Mouse (Mus musculus) heart, adult 2 months (tissue): ENCODE measurements around the gene Prkag2. TPM values are rescaled to one million over a fixed set of nuclear protein-coding genes. Genes with fewer than 3 reads are reported as not detected.
A peak's percentile ranks its signal among the peaks of the same experiment; 100 is the strongest.

Source experiments
- DNase-seq, 2 experiments: peaks; one replicate each; pipeline ENCODE4 v3.0.0; 2021
- H3K27ac ChIP-seq: fragments of 200-600 bp; 2 replicates; pipeline ENCODE4 v1.8.1; 2022
- H3K27me3 ChIP-seq: fragments of 200-500 bp; 2 replicates; pipeline ENCODE4 v1.6.1; 2012; ENCODE audit warnings: mild to moderate bottlenecking, low read length, inconsistent platforms, mixed read lengths; ENCODE audit not compliant: control insufficient read depth, insufficient read depth
- H3K36me3 ChIP-seq: fragments of 200-500 bp; 2 replicates; pipeline ENCODE4 v1.6.1; 2012; ENCODE audit warnings: low read length, inconsistent platforms; ENCODE audit not compliant: control insufficient read depth, insufficient read depth
- H3K4me1 ChIP-seq: fragments of 200-500 bp; 2 replicates; pipeline ENCODE4 v1.6.1; 2011; ENCODE audit warnings: low read length; ENCODE audit not compliant: control insufficient read depth, insufficient read depth
- H3K4me3 ChIP-seq: fragments of 200-600 bp; 2 replicates; pipeline ENCODE4 v1.8.1; 2022
- H3K79me2 ChIP-seq: fragments of 200-500 bp; replicated peaks from 2 replicates; pipeline ENCODE4 v1.6.1; 2012; ENCODE audit warnings: mild to moderate bottlenecking, inconsistent platforms, low read length, moderate library complexity, mixed read lengths; ENCODE audit not compliant: control insufficient read depth, insufficient read depth
- H3K9ac ChIP-seq: fragments of 200-500 bp; 2 replicates; pipeline ENCODE4 v1.6.1; 2012; ENCODE audit warnings: low read depth, mild to moderate bottlenecking, control low read depth, inconsistent platforms, low read length, mixed read lengths
- CTCF ChIP-seq: fragments of 200-600 bp; IDR thresholded peaks from 2 replicates; pipeline ENCODE4 v1.8.1; 2022; ENCODE audit warnings: antibody characterized with exemption, mild to moderate bottlenecking, moderate library complexity
- EP300 ChIP-seq: fragments of 200-500 bp; IDR thresholded peaks from 2 replicates; pipeline ENCODE4 v1.6.1; 2011; ENCODE audit warnings: low read depth, low read length, control low read depth; ENCODE audit not compliant: insufficient read depth
- POLR2A ChIP-seq: fragments of 200-500 bp; IDR thresholded peaks from 2 replicates; pipeline ENCODE4 v1.6.1; 2011; ENCODE audit warnings: mild to moderate bottlenecking, low read depth, low read length, control low read depth; ENCODE audit not compliant: insufficient read depth
- WGBS: fragments of 180-500 bp; shearing (Covaris S2); methylation state at CpG from one replicate; pipeline ENCODE4 v1.1.7; 2018; 5-methylcytosine and 5-hydroxymethylcytosine counted together
- intact Hi-C: fragments of 180-260 bp; cut with DNase I; formaldehyde crosslinking; loops from one replicate; pipeline ENCODE4 v1.15.1; 2025
- polyA plus RNA-seq: library from polyadenylated mRNA; depleted of rRNA; stranded (reverse); fragments of >200 nt; gene quantifications from 2 replicates; pipeline ENCODE4 v1.2.3, GENCODE M21; 2012
- total RNA-seq, 2 experiments: library from RNA; stranded (reverse); gene quantifications; 2 replicates each; pipeline ENCODE4 v1.2.3; 2021

The Prkag2 gene
- total and polyA plus RNA-seq, 3 experiments, result 23.9 to 25.9 (median 25.2) TPM

DNA sequence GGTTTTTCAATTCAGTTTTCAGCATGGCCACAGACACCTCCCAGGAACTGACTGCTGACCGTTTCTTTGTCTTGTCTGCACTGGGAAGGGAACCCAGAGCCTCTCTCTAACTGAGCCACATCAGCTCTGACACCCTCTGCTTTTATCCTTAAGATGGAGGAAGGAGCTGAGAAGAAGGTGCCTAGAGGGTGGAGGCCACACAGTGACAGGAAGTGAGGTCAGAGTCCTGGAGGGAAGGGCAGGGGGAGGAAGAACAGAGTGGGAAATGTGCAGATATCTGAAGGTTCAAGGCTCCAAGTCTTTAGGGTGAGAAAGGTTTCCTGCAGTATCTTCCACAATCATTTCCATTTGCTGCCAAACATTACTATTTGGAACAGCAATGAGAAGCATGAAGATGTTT, 205.6 kb downstream of the Prkag2 start:
- Histone ChIP-seq H3K27me3 (no peaks in the 10 kb centered on the region), H3K9ac (no peak overlapping the region), H3K4me3 (no peak overlapping the region), H3K27ac (no peak overlapping the region), H3K79me2 (no peaks in the 10 kb centered on the region), H3K36me3 (no peaks in the 10 kb centered on the region), H3K4me1 (0 out of 2 replicates have a peak, but pooled peaks cover 1% of the 10 kb centered on the region)
- 29% methylated on average over 1 of the region's 1 CpGs for WGBS
- no peak for TF ChIP-seq CTCF
- no peak for TF ChIP-seq EP300
- no peak for TF ChIP-seq POLR2A
- intact Hi-C loops, result no loop called here
- no peak for DNase-seq

DNA sequence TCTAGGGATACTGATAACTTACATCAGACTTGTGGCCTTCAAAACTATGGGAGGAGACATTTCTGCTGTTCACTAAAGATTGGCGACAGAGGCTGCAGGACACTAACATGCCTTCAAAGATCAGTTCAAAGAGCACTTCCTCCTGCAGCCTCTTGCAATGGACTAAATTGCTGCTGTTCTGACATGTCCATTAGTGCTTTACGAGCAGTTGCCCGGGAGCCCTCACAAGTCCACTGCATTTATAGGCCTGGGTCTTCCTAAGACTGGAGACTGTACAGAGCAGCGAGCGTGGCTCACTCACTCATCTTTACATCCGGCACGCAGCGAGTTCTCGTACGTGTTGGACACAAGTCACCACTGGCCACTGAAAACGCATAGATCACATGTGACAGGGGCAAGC, 208.0 kb downstream of the Prkag2 start:
- Histone ChIP-seq H3K27ac (no peak overlapping the region), H3K4me3 (no peak overlapping the region), H3K79me2 (no peaks in the 10 kb centered on the region), H3K4me1 (0 out of 2 replicates have a peak, but pooled peaks cover 1% of the 10 kb centered on the region), H3K36me3 (no peaks in the 10 kb centered on the region), H3K27me3 (no peaks in the 10 kb centered on the region), H3K9ac (no peak overlapping the region)
- intact Hi-C loops, result no loop called here
- 92% methylated on average over 11 of the region's 11 CpGs for WGBS
- no peak for DNase-seq
- no peak for TF ChIP-seq POLR2A
- TF ChIP-seq CTCF, result no peak
- TF ChIP-seq EP300, result no peak

DNA sequence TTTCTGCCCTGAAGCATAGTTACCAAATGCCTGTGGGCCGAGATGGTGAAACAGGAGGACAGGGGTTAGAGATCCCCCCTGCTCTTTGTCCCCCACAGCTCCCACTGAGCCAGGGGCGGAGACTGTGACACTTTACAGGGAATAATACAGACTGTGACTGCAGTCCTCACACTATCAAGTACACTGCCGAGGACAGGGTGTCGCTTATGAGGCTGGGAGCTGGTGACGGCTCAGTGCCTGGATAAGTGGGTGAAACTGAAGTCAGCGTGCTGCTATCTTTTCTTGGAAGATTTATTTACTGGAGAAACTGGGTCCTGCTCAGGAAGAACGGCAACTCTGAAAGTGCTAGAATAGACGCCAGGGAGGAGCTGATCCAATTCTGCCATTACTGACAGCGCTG, 210.6 kb downstream of the Prkag2 start:
- H3K79me2 ChIP-seq, result no peaks in the 10 kb centered on the region
- no peaks in the 10 kb centered on the region for H3K36me3 ChIP-seq
- intact Hi-C loops, result no loop called here
- H3K9ac ChIP-seq, result no peak overlapping the region
- H3K4me1 ChIP-seq, result 0 out of 2 replicates have a peak, but pooled peaks cover 1% of the 10 kb centered on the region
- no peak overlapping the region; the same call in 1 of the 2 replicates for H3K27ac ChIP-seq
- no peak for DNase-seq
- TF ChIP-seq EP300 (0 out of 2 replicates have a peak, but pooled peaks have one; percentile 13), CTCF (no peak)
- H3K4me3 ChIP-seq, result no peak overlapping the region
- H3K27me3 ChIP-seq, result no peaks in the 10 kb centered on the region
- 57% methylated on average over 9 of the region's 9 CpGs for WGBS

DNA sequence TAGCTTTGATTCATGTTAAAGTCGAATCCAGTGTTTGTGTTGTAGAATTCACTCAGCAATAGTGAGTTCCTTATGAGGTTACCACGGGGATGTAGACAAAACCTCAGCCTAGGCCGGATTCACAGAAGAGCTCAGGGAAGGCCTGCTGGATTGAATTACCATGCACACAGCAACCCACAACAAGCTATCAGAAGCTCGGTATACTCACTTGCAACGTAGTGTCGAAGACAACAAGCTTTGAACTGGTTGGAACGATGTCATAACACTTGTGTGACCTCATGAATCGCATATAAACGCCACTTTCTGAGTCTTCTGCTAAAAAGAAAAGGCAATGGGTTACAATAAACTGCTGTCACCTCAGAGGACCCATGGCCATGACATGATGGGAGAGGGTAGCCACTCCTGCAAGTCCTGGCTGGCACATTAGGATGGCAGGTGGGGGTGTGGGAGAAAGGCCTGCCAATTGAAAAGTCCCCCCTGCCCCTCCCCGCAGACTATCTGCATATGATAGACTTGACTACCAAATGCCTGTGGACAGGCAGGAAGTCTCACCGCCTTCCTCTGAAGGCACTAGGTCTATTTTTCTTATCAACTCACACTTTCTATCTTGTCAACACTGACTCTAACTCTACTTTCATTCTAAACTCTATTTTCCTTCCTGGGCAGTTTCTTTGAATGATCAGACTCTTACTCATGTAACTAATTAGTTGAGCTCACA, 211.4 kb downstream of the Prkag2 start:
- no peak for TF ChIP-seq EP300
- no peak for TF ChIP-seq CTCF
- TF ChIP-seq POLR2A, result no peak
- intact Hi-C loops, result no loop called here
- H3K36me3 ChIP-seq, result no peaks in the 10 kb centered on the region
- DNase-seq, result no peak
- WGBS, result 75% methylated on average over 11 of the region's 11 CpGs
- H3K27me3 ChIP-seq, result no peaks in the 10 kb centered on the region
- H3K9ac ChIP-seq, result no peak overlapping the region
- H3K4me1 ChIP-seq, result no peaks in the 10 kb centered on the region
- no peaks in the 10 kb centered on the region for H3K79me2 ChIP-seq
- H3K4me3 ChIP-seq, result no peak overlapping the region
- H3K27ac ChIP-seq, result no peak overlapping the region; the same call in 1 of the 2 replicates

DNA sequence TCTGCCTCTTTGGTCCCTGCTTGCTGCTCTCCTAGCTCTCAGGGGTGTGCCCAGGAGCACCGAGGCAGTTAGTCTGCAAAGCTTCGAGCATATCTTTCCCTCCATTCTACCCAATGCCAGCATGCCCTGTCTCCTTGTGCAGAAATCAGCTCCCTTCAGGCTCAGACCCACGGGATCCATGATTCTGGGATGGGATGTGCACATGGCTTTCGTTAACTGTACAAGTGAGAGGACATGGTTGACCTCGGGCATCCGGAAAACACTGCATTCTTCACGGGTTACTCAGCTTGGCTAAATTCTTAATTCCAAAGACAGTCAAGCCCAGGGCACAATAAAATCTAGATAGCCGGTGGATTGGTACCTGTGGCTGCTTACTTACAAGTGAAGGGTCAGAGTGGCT, 213.2 kb downstream of the Prkag2 start:
- WGBS, result 67% methylated on average over 8 of the region's 8 CpGs
- no peak overlapping the region for H3K9ac ChIP-seq
- no peaks in the 10 kb centered on the region for H3K79me2 ChIP-seq
- no peaks in the 10 kb centered on the region for H3K36me3 ChIP-seq
- TF ChIP-seq EP300 (no peak), CTCF (no peak), POLR2A (no peak)
- no peaks in the 10 kb centered on the region for H3K27me3 ChIP-seq
- no peaks in the 10 kb centered on the region for H3K4me1 ChIP-seq
- no peak overlapping the region for H3K27ac ChIP-seq
- intact Hi-C loops, result no loop called here
- DNase-seq, result no peak
- no peak overlapping the region for H3K4me3 ChIP-seq

DNA sequence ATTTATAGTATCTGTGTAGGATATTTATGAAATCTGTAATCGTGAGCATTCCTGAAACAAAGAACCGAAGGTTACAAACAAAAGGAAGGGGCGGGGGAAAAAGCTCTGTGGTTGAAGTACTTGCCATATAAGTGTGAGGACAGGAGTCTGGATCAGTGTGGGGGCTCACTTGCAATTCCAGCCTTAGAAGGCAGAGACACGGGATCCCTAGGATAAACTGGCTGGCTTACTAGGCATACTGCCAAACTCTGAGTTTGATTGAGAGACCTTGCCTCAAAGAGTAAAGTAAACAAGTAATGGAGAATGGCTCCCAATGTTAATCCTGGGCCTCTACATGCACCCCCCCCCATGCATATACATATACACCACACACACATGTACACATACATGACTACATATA, 221.7 kb downstream of the Prkag2 start:
- intact Hi-C loops, result no loop called here
- Histone ChIP-seq H3K79me2 (no peaks in the 10 kb centered on the region), H3K27me3 (no peaks in the 10 kb centered on the region), H3K9ac (no peak overlapping the region), H3K4me1 (no peaks in the 10 kb centered on the region), H3K27ac (no peak overlapping the region), H3K36me3 (no peaks in the 10 kb centered on the region), H3K4me3 (no peak overlapping the region)
- TF ChIP-seq POLR2A (no peak), EP300 (no peak), CTCF (no peak)
- 79% methylated on average over 4 of the region's 4 CpGs for WGBS
- no peak for DNase-seq
